Mouse (Mus musculus): Measurements from ENCODE around the gene Gm49630. TPM values are rescaled to one million over a fixed set of nuclear protein-coding genes. Genes with fewer than 3 reads are reported as not detected.
A peak's percentile ranks its signal among the peaks of the same experiment; 100 is the strongest.
"Not testable (repeated sequence)": the region's sequence is repeated elsewhere in the genome, so short reads cannot be mapped to it uniquely, and the experiment has no call there.

Gene Gm49630
- total RNA-seq (2021): not detected
- long read RNA-seq, experiment 1: 0 reads
- long read RNA-seq, experiment 2: 0 reads

DNA sequence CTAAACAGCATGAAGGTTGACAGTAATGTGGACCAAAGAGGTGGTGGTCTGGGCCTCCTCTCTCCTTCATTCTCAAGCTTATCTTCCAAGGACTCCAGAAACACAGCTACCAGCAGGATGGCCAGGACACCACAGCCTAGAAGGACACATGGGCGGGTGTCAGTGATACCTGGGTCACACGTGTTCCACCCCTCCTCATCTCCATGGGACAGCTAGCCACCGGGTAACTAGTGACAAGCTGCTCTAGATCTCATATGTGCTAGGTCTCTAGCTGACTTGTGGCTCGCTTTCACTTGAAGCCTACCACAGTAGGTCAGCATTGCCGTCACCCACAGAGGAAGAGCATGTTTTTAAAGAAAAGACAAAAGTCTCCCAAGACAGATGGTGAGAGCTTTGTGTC is at the start of gene Gm49630:
Gene Gm49630, minus strand, starts transcription at position 101 of the 400 bp plus-strand sequence.
- not testable (repeated sequence) for DNase-seq

DNA sequence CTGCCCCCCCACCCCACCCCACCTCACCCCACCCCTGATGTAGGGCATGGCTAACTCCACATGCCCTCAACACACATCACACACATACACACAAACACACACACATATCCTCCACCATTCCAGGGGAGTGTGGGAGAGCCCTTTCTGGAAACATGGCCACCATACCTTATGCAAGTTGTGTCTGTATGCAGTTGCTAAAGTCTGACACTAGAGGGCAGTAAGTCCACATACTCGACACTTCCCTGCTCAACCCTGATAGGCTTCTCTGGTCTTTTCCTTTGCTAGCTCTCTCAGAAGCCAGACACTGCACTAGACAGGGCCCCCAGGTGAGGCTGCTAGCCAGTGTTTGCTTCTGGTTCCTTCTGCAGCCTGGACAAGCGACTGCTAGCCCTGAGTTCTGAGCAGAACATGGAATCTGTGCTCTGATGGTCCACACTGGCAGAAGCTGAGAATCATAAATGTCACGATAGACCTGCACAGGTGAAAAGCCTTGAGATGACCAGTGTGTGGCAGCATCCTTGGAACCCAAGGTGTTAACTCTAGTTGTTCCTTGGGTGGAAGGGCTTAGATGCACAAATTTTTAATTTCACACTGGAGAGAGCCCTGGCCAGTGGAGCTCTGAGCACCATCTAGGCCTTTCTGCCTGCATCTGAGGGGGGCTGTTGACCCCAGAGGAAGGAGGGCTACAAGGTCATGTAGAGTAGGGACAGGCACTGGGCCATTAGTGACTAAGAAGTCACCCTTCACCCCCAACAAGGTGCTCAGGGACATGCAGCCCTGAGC is 48.6 kb upstream of the Gm49630 start:
- peak; percentile 7 to 27 for DNase-seq

DNA sequence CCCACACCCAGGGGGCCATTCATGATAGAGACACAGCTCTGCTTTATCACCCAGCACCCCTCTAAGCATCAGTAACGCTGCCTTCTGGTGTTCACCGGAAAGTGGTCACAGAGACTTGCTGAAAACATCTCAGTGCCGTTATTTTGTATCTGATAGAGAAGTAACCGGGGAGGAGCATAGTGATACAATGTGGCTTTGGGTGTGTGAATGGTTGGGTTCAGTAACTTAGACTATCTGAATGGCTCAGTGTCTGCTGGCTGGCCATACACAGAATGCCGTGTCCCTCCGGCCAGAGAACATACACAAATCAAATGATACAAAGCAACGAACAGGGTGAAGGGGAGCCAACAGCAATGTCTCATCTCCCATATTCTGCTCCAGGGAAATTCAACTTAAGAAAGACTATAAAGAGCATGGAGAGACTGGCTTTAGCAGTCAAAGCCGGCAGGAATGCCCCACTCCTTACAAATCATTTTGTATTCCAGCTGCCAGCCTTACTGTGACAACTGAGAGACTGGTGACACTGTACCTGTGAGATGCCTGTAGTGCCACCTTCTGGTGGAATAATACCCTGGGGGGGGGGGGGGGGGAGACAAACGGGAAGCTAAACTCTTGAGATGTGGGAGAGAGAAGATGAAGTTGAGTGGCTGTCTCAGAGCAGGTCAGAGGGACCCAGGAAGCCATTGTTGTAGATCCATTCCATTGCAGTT is 43.0 kb upstream of the Gm49630 start:
- DNase-seq: not testable (repeated sequence)

DNA sequence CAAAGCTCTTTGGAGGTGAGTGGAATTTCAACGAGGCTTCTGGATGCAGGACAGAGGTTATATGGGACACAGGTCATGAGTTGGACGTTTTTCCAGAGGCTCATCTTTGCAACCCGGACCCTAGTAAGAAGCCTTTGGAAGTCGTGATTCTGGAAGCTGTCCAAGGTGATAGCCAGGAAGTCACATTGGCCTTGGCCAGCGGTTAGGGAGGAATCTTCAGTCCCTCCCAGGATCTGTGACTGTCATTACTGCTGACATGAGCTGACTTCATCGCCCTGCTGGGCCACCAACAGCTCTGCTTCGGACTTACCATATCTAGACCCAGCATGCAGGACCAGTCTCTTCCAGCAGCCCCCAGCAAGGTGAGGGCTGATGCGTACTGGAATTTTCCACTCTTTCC is 41.6 kb upstream of the Gm49630 start:
- DNase-seq: not testable (repeated sequence)

DNA sequence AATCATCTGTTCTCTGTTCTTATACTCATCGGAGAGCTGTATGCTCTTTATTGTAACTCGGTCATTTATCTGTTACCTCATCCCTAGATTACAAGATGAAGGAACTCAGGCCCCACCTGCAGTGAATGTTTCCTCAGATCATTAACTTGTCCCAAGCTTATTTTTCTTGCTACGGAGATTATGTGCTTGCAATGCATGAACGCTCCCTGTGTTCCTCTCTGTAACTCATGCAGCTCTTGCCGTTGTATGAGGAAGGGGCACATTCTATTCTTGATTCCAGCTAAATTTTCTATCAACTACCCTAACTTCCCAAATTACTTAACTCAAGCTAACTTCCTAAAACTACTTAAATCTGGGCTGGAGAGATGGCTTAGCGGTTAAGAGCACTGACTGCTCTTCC is 28.0 kb upstream of the Gm49630 start:
- not testable (repeated sequence) for DNase-seq

DNA sequence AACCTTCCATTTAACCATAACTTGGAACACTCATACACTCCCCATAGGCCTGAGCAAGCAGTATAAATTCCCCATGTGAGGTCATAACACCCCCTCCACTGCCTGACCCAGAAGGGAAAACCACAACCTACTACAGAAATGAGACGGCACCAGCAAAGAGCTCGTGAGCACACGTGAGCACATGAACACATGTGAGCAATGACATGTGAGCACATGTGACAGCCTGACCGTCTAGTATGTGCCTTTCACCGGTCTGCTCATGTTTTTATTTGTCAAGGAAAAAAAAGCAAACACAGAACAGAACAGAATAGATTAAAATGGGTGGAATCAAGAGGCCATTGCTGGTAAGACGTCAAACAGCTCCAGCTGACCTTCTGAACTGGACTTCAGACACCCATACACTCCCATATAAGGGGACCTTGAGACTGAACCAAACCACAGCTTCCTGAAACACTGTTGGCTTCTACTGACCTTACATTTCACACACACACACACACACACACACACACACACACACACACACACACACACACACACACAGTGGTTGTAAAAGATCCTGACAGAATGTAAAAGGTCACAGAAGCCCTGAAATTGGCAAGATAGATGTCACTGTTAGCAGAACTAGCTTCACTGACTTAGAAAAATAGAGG is 26.5 kb upstream of the Gm49630 start:
- peak in 1 of 2 experiments; percentile 9 for DNase-seq

DNA sequence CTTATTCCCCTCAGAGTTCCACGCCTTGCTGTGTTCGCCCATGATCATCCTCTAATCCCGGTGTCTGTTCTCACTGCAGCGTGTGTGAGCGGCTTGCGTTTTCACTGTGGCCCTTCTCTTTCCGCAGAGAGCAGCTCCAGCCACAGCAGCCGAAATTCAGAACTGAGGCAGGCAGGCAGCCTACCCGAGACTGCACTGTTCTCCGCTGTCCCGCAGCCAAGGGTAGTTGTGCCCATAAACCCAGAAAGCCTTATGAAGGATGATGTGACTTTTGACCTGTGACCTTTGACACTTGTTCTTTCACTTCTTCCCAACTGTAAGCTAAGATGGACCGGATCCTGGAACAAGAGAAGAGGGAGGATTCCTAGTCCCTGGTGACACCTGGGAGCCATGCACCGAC is 25.3 kb upstream of the Gm49630 start:
- DNase-seq: not testable (repeated sequence)

DNA sequence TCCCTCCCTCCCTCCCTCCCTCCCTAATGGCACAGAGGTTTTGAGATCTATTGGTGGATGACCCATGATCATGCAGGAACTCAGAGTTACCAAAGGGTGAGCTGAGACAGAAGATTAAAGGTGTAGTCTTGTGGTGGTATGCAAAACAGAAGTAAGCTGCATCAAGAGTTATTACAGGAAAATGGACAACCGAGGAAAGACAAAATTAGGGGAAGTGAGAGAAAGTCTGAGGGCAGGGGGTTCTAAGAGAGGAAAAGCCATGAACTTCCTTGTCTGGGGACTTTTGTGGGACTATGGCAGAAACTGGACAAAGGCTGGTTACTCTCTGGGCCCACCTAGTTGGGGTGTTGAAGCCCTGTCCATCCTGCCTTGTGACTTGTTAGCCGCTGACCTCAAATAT is 24.5 kb upstream of the Gm49630 start:
- DNase-seq: not testable (repeated sequence)

DNA sequence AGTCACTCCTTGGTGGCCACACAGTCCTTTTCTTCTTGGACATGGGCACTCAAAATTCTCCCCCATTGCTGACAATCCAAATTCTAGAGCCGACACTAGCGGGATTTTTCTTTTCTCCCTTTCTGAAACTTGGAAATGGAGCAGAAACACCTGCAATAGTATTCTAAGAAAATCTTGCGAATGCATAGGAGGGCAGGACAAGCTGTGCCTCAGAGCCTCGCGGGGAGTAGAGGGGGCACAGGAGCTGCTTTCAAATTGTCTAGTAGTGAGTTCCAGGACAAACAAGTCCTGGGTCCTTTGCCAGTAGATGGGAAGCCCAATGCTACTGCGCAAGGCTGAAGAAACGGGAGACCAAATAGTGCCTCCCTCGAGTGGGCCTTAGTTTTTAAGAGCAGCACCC is 23.9 kb upstream of the Gm49630 start:
- not testable (repeated sequence) for DNase-seq

DNA sequence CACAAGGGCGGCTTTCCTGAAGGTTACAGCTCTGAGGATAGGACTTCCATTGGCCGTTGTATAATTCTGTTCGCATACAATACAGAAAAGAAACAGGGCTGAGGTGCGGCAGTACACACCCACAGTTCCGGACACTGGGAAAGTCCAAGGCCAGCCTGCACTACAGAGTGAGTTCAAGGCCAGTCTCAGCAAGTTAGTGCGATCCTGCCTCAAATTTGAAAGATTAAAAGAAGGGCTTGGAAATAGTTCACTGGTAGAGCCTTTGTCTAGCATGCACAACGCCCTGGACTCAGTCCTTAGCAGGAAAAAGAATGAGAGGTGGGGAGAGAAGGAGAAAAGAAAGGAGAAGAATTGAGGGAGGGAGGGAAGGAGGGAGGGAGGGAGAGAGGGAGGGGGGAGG is 23.3 kb upstream of the Gm49630 start:
- not testable (repeated sequence) for DNase-seq

DNA sequence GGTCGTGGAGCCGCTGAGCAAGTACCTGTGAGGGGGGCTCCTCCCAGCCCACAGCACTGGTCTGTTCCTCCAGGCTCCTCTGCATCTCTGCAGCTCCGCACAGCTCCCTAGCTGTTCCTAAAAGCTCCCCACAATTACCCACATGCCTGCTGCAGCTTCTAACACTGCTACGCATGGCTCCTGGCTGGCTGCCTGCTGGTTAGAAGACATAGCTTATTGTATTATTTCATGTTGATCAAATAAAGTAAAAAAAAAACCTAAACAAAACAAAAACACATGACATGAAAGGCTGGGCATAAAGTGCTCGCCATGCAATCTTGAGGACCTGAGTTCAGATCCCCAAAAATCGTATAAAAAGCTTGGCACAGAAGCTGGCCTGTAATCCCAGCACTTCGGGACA is 18.1 kb upstream of the Gm49630 start:
- not testable (repeated sequence) for DNase-seq

DNA sequence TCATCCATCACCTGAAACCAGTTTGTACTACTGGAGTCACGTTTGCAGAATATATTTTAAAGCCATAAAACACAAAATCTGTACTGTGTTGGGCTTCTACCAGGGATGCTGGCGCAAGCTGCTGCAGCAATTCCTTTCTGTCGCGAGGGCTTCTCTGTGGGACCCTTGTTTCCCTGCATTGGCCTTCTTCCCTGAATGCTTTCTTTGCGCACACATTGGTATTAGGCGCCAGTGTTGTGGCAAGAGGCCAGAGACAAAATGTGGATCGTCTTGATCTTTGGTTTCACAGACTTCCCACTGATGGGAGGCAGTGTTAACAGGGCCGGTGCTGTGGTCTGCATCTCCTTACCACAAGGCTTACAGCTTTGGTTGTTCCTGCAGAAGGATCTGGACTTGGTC is 17.2 kb upstream of the Gm49630 start:
- not testable (repeated sequence) for DNase-seq

DNA sequence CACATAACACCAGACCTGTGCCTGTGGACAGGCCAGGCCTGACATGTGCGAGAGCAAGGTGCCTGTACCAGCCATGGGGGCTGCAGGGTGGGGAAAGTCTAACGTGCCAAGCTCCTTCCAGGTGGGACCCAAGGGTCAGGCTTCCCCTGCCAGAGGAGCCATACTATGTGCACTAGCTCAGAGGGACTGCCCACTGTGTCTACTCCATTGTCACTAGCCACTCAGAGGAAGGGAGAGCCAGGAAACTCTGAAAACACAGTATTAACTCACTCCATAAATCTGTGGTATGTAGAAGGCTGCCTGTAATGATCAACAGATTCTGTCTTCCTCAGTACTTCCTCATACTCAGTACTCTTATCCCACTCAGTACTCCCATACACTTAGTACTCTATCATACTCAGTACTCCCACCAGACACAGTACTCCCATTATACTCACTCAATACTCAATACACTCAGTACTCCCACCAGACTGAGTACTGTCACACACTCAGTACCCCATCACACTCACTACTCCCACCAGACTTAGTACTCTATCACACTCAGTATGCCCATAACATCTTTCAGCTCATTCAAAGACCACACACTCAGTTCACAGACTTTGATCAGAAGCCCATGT is 16.7 kb upstream of the Gm49630 start:
- DNase-seq: not testable (repeated sequence)

DNA sequence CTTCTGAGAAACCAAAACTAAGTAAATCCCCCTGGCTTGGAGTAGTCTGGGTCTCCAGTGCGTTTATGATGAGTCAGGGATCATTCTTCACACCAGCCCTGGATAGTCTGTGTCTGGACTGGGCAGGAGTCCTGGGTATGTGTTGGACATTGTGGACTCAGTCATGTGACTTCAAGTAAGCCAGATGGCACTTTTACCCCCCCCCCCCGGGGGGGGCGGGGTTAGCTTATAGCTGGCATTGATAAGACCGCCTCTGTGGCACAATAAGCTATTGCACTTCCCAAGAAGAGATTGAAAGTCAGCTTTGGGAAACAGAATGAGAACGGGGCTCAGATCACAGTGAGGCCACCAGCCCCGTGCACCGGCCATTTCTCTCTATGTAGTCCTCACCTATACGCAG is 14.2 kb upstream of the Gm49630 start:
- not testable (repeated sequence) for DNase-seq

DNA sequence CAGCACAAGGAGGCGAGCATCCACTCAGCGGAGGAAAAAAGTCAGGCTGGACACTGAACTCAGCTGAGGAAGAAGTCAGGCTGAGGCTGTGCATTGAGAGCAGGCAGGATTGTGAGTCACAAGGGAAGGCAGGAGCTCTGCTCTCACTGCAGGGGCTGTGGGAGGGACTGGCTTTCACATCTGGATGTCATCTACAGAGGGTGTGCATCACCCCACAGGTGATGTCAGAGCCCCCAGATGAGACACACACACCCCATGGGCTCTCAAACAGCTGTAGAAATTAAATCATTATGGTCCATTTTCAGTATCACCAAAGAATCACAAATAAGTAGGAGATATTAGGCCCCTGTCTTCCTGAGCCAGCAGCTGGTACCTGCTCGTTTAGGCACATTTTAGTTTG is 13.6 kb upstream of the Gm49630 start, which contains the start of gene Unc93a2:
Gene Unc93a2, minus strand, starts transcription at position 101 of the 400 bp plus-strand sequence.
- not testable (repeated sequence) for DNase-seq

DNA sequence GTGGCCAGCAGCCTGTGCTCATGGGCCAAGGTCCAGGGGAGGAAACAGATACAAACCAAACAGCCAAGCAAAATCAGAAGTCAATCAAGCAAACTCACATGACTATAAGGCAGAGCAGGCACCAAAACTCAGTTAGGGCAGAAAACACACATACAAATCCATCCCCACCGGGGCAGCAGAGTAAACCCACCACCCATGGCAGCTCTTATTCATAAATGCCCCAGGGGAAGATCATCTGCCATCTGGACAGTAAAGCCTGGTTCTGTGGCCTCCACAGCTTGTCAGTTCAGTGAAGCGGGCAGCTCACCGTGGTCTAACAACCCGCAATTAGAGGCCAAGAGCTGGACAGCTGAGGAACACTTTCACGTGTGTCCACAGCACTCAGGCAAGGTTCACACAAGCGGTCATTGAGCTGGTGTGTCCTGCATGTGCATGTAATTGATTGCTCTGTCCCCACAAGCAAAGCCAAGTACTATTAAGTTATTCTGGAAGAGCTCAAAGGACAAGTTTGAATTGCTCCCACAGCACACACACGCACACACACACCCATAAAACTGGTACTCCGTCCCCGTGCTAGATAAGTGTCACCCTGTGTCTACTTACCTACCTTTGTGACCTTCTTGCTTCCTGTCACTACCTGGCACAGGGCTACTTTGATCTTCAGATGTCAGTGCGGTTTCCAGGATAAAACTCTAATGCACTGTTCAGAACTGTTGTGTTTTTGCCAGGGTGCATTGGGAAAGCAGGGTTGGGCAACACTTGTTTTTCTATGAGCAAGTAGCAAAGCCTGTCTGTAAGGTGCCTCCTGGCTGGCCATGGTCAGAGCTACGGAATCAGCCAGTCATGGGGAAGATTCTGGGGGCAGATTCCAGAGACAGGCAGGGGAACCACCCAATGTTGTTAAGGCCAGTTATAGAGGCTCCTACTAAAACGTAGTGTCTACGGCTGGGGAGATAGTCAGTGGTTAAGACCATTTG is 11.7 kb upstream of the Gm49630 start:
- not testable (repeated sequence) for DNase-seq

DNA sequence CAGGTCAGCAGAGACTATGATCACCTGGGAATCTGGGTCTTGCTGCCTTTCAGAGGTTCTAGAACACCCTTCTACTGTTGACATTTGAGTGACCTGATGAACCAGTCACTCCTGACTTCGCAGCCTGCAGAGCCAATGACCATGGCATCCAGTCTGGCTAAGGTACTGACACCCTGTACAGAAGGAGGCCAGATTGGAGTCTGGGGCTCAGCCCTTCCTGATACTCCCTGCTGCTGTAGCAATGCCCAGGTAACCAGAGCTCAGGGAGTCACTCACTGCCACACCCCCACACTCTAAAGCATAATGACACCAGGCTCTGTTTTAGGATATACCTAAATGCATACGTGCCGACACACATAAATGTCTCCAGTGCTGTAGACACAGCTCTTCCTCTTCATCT is 10.9 kb upstream of the Gm49630 start:
- DNase-seq: not testable (repeated sequence)

DNA sequence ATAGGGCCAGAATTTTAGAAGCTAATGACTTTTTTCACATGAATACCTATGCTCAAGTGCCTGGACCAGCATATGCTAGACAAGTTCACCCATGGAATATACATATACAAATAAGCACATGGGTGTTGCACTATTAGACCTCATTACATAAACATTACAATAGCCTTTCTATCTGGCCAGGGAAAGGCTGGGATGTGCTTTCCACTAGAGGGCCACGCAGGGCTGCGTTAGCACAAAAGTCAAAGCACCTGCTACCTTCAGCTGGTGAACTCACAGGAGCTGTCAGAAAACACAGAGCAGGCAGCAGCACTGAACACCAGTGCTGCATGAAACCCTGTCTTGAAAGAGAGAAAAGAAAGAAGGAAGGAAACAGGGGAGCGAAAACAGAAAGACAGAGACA is 6.1 kb upstream of the Gm49630 start:
- not testable (repeated sequence) for DNase-seq

DNA sequence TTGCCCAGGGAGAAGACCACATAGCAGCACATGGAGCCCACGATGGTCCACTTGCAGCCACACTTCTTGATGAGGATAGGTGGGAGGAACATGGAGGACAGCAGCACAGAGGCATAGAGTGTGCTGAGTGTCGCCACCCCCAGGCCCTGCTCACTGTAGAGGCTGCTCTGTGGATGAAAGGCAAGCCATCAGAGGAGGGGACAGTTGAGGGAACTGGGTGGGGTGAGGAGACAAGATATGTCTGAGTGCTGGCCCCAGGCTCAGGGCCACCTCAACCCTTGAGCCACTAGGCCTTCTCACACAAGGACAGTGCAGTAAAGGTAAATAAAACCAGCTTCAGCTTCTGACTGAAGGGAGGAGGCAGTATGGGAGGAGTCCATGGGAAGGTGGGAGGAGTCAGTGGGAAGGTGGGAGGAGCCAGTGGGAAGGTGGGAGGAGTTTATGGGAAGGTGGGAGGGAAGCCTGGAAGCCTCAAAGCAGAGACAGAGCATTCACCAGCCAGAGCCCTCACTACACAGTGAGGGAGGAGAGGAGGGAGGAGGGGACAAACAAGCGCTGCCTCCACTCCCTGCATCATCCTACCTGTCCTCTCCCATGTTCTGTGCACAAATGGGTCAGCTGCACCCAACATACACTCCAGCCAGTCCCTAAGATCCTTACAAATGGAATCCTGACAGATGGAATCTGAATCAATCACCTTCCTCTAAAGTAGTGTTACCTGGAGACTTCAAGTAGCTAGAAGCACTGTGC is 5.3 kb upstream of the Gm49630 start:
- DNase-seq: not testable (repeated sequence)

DNA sequence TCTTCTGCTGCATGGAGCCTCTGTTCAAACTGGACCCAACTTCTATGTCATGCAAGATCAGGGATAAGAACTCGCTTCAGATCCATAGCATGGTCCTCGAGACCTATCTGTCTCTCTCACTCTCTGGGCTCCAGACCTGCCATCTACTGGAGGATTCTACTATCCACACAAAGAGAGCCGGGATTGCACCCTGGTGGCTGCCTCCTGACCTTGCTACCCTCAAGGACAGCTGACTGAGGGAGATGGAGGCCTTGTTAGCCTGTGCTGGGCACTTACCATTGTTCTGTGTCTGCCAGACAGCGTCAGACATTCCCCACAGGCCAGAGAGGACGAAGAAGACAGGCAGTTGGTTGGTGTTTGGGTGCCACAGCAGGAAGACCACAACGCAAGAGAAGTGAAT is 2.4 kb downstream of the Gm49630 start:
- not testable (repeated sequence) for DNase-seq
